Mouse (Mus musculus): ENCODE results near the gene Ptcra. TPM values are rescaled to one million over a fixed set of nuclear protein-coding genes. Genes with fewer than 3 reads are reported as not detected.
"Not testable (repeated sequence)": the region's sequence is repeated elsewhere in the genome, so short reads cannot be mapped to it uniquely, and the experiment has no call there.

The Ptcra gene
- polyA plus RNA-seq, 1 experiment from 2014 or later, result 0.21 TPM

- Histone ChIP-seq H3K27ac (no peak overlapping the region), H3K4me2 (no peak overlapping the region), H3K9me3 (replicated peaks) (no peaks in the 10 kb centered on the region), H3K4me1 (peaks cover 7% of the 10 kb centered on the region), H3K4me3 (no peak overlapping the region), H3K36me3 (ENCODE audit: poor library complexity, severe bottlenecking) (no peaks in the 10 kb centered on the region), H3K27me3 (no peaks in the 10 kb centered on the region), H3K9ac (no peak overlapping the region)
- 56% methylated on average over 8 of the region's 8 CpGs for WGBS
- ATAC-seq, result no peak
These were observed 4.4 kb upstream of the Ptcra start for GRCm38 (mm10) chr17:46767868-46768267.

- 60% methylated on average over 9 of the region's 9 CpGs for WGBS
- not testable (repeated sequence) for H3K4me2 ChIP-seq; H3K36me3 ChIP-seq (ENCODE audit: poor library complexity, severe bottlenecking); ATAC-seq; H3K4me3 ChIP-seq; H3K4me1 ChIP-seq; H3K27me3 ChIP-seq; H3K9ac ChIP-seq; H3K27ac ChIP-seq; H3K9me3 ChIP-seq (replicated peaks)
These were observed 1.4 kb upstream of the Ptcra start for GRCm38 (mm10) chr17:46764916-46765315.

DNA sequence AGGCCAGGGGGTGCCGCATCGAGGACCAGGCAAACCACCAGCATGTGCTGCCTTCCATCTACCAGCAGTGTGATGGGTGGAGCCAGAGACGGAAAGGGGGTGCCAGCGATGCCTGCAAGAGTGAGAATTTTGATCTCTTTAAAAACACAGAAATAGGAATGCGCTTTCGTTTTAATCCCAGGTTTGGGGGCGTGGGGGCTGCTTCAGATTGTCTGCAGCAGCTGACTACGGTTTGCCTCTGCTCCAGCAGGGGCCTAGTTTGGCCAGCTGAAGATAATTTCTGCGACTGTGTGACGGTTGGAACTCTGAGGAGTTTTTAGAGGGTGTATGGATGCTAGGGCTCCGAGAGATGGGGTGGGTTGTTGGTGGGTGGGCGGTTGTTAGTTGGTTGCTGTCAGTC, 4.8 kb downstream of the Ptcra start:
- no peak overlapping the region for H3K27ac ChIP-seq
- no peak overlapping the region for H3K4me2 ChIP-seq
- ATAC-seq, result no peak
- H3K9ac ChIP-seq, result no peak overlapping the region
- 87% methylated on average over 12 of the region's 12 CpGs for WGBS
- no peaks in the 10 kb centered on the region for H3K27me3 ChIP-seq
- H3K4me1 ChIP-seq, result no peaks in the 10 kb centered on the region
- no peaks in the 10 kb centered on the region for H3K9me3 ChIP-seq (replicated peaks)
- H3K36me3 ChIP-seq (ENCODE audit: poor library complexity, severe bottlenecking), result no peaks in the 10 kb centered on the region
- no peak overlapping the region for H3K4me3 ChIP-seq

- under 1% methylated on average over 58 of the region's 58 CpGs for WGBS
- H3K4me2 ChIP-seq, result peak within 1 kb of the TSS; percentile 85
- no peaks in the 10 kb centered on the region for H3K27me3 ChIP-seq
- H3K36me3 ChIP-seq (ENCODE audit: poor library complexity, severe bottlenecking), result peaks cover 10% of the 10 kb centered on the region; the same call in 1 of the 2 replicates
- peak within 1 kb of the TSS; percentile 84 for H3K27ac ChIP-seq
- peak within 1 kb of the TSS; percentile 77 for H3K9ac ChIP-seq
- peaks cover 20% of the 10 kb centered on the region for H3K4me1 ChIP-seq
- no peaks in the 10 kb centered on the region for H3K9me3 ChIP-seq (replicated peaks)
- peak; percentile 100 for ATAC-seq
- peak within 1 kb of the TSS; percentile 72 for H3K4me3 ChIP-seq
These were observed 11.5 kb downstream of the Ptcra start, which contains the start of gene Cnpy3 for GRCm38 (mm10) chr17:46751794-46752556. Cnpy3 (minus strand) TSS chr17:46752214.

DNA sequence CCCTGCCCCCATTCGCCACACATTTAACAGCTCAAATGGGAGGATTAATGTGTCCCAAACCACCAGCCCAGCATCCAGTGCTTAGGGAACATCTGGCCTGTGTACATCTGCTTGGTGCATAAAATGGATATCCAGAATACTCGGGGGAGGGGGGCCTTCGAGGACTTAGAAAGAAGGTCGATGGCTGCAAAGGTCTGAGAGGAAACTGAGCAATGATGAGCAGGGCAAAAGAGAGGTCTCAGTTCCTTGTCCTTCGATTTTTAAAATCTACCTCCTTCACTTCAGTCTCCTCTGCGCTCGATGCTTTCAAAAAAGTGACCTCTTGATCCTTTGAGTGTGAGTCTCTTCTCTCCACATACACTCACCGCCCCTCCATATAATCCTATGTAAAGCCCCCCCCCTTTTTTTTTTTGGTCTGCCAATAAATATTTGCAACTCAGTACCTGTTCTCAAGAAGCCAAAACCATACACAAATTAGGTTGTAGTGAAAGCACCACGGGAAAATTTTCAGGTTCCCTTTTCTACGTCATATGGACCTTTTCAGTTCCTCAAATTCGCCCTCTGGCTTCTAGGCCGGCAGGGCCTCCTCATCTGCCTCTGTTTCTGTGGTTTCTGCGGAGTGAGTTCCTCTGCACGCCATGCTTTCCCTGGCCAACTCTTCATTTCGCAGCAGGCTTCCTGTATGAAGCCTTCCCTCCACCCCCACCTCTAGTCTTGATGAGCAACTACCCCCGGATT, 12.3 kb downstream of the Ptcra start:
- no peak for ATAC-seq
- Histone ChIP-seq H3K9me3 (replicated peaks) (no peaks in the 10 kb centered on the region), H3K9ac (peak overlapping the region; percentile 77), H3K4me2 (peak overlapping the region; percentile 85), H3K4me3 (peak overlapping the region; percentile 72), H3K36me3 (ENCODE audit: poor library complexity, severe bottlenecking) (peaks cover 18% of the 10 kb centered on the region), H3K4me1 (peaks cover 20% of the 10 kb centered on the region), H3K27me3 (no peaks in the 10 kb centered on the region), H3K27ac (peak overlapping the region; percentile 84)
- 27% methylated on average over 16 of the region's 16 CpGs for WGBS

DNA sequence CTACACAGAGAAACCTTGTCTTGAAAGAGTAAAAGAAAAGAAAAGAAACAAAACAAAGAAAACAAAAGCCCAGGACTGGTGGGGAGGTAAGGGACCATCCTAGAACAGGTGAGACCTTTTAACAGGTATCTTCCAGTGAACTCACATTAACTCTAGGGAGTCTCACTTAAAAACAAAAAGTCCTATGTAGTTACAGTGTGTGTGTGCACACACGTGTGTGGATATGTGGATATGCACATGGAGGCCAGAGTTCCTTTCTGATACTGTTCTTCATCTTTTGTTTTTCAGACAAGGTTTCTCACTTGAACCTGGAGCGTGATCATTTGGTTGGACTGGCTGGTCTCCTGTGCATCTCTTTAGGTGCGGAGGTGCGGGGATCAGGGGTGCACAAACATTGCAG, 12.9 kb downstream of the Ptcra start:
- Histone ChIP-seq H3K4me2 (peak overlapping the region; percentile 85), H3K9ac (peak overlapping the region; percentile 77)

DNA sequence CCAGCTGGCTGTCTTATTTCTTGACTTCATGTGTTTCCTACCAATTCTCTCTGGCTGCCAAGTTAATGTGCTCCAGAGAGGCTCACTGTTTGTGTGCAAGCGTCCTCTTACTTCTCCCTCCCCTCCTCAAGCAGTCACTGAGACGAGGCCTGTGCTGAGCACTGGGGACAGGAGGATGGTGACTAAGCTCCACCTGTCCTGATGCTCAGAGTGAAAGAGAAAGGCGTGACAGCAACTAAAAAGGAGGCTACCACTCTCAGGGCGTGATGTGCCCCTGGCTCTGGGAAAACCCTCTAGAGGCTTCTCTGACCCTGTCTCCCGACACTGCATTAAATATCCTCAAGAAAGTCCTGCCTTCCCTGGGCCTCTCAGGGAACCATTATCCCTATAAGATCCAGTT, 14.2 kb downstream of the Ptcra start:
- Histone ChIP-seq H3K27ac (no peak overlapping the region), H3K4me1 (peaks cover 20% of the 10 kb centered on the region), H3K9ac (no peak overlapping the region), H3K4me3 (no peak overlapping the region), H3K9me3 (replicated peaks) (no peaks in the 10 kb centered on the region), H3K36me3 (ENCODE audit: poor library complexity, severe bottlenecking) (peaks cover 27% of the 10 kb centered on the region), H3K27me3 (no peaks in the 10 kb centered on the region), H3K4me2 (no peak overlapping the region)
- ATAC-seq, result no peak
- 95% methylated on average over 5 of the region's 5 CpGs for WGBS

More for the DNA sequence above, 12.9 kb downstream of the Ptcra start:
- H3K4me1 ChIP-seq, result peaks cover 20% of the 10 kb centered on the region
- H3K36me3 ChIP-seq (ENCODE audit: poor library complexity, severe bottlenecking), result peaks cover 23% of the 10 kb centered on the region
- H3K9me3 ChIP-seq (replicated peaks), result no peaks in the 10 kb centered on the region
- 98% methylated on average over 4 of the region's 4 CpGs for WGBS
- peak overlapping the region; percentile 72 for H3K4me3 ChIP-seq
- H3K27me3 ChIP-seq, result no peaks in the 10 kb centered on the region
- no peak overlapping the region for H3K27ac ChIP-seq
- ATAC-seq, result no peak

GRCm38 (mm10) chr17:46747806-46748205, 15.7 kb downstream of the Ptcra start:
- H3K36me3 ChIP-seq (ENCODE audit: poor library complexity, severe bottlenecking), result peaks cover 41% of the 10 kb centered on the region
- peaks cover 20% of the 10 kb centered on the region for H3K4me1 ChIP-seq
- 98% methylated on average over 2 of the region's 2 CpGs for WGBS
- no peak for ATAC-seq
- H3K9me3 ChIP-seq (replicated peaks), result no peaks in the 10 kb centered on the region
- H3K27me3 ChIP-seq, result no peaks in the 10 kb centered on the region
- H3K27ac ChIP-seq, result no peak overlapping the region
- no peak overlapping the region for H3K4me2 ChIP-seq
- H3K4me3 ChIP-seq, result no peak overlapping the region
- H3K9ac ChIP-seq, result no peak overlapping the region

- H3K4me1 ChIP-seq, result peaks cover 15% of the 10 kb centered on the region
- H3K9ac ChIP-seq, result no peak overlapping the region
- no peak overlapping the region for H3K27ac ChIP-seq
- H3K9me3 ChIP-seq (replicated peaks), result no peaks in the 10 kb centered on the region
- no peak overlapping the region for H3K4me3 ChIP-seq
- 90% methylated on average over 8 of the region's 8 CpGs for WGBS
- no peaks in the 10 kb centered on the region for H3K27me3 ChIP-seq
- peaks cover 46% of the 10 kb centered on the region for H3K36me3 ChIP-seq (ENCODE audit: poor library complexity, severe bottlenecking)
- no peak overlapping the region for H3K4me2 ChIP-seq
- no peak for ATAC-seq
These were observed 16.3 kb downstream of the Ptcra start for GRCm38 (mm10) chr17:46747234-46747633.

DNA sequence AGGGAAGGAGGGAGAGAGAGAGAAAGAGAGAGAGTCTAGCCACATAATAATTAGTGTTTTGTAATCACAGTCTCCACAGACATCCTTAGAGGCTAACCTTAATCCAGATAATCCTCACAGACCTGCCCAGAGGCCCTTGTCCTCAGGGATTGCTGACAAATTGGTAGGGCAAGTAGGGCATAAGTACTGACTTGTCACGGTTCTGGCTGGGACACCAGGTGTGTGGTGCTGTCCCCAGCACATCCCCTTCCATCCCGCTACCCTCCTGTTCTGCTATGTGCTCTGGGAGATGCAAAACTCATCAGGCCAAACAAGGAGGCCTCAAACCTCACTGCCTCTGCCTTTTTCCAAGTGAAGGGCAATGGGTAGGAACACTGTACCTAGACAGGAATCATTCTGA, 18.0 kb downstream of the Ptcra start:
- H3K27ac ChIP-seq, result no peak overlapping the region
- no peak overlapping the region for H3K9ac ChIP-seq
- H3K4me1 ChIP-seq, result peaks cover 4% of the 10 kb centered on the region
- H3K27me3 ChIP-seq, result no peaks in the 10 kb centered on the region
- H3K36me3 ChIP-seq (ENCODE audit: poor library complexity, severe bottlenecking), result peaks cover 56% of the 10 kb centered on the region
- no peak for ATAC-seq
- H3K4me3 ChIP-seq, result no peak overlapping the region
- no peak overlapping the region for H3K4me2 ChIP-seq
- no peaks in the 10 kb centered on the region for H3K9me3 ChIP-seq (replicated peaks)
- WGBS, result 86% methylated on average over 2 of the region's 2 CpGs

DNA sequence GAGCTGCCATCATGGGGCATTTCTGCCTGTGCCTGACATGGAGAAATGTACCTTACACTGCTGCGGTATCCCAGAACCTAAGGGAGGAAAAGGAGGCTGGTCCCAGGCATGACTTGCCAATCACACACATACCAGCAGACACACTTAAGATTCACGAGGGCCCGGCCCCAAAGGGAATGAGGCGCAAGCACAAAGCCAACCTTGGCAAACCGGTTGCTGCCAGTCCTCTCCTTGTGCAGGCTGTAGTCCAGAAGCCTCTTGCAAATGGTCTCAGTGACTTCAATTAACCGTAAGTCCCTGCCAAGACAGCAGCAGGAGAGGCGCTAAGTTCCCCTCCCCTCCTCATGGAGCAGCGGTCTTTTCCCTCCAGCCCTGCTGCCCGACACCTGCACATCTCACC, 20.5 kb downstream of the Ptcra start:
- no peak overlapping the region for H3K9ac ChIP-seq

GRCm38 (mm10) chr17:46741305-46741704, 22.2 kb downstream of the Ptcra start:
- peaks cover 58% of the 10 kb centered on the region for H3K36me3 ChIP-seq (ENCODE audit: poor library complexity, severe bottlenecking)
- ATAC-seq, result no peak
- no peaks in the 10 kb centered on the region for H3K9me3 ChIP-seq (replicated peaks)

More for the DNA sequence above, 20.5 kb downstream of the Ptcra start:
- H3K4me3 ChIP-seq, result no peak overlapping the region
- H3K4me1 ChIP-seq, result no peaks in the 10 kb centered on the region
- H3K4me2 ChIP-seq, result no peak overlapping the region
- no peak for ATAC-seq
- no peaks in the 10 kb centered on the region for H3K27me3 ChIP-seq
- H3K9me3 ChIP-seq (replicated peaks), result no peaks in the 10 kb centered on the region
- H3K27ac ChIP-seq, result no peak overlapping the region
- 90% methylated on average over 9 of the region's 9 CpGs for WGBS
- peaks cover 61% of the 10 kb centered on the region for H3K36me3 ChIP-seq (ENCODE audit: poor library complexity, severe bottlenecking)

More at GRCm38 (mm10) chr17:46741305-46741704, 22.2 kb downstream of the Ptcra start:
- Histone ChIP-seq H3K4me3 (no peak overlapping the region), H3K27me3 (no peaks in the 10 kb centered on the region), H3K4me2 (no peak overlapping the region), H3K4me1 (no peaks in the 10 kb centered on the region), H3K27ac (no peak overlapping the region), H3K9ac (no peak overlapping the region)
- WGBS, result 89% methylated on average over 6 of the region's 6 CpGs

Measured in forebrain, embryonic 13.5 days (tissue).